Mouse (Mus musculus) liver, embryonic 16.5 days (tissue): ENCODE measurements around the gene Rspo1. TPM values are rescaled to one million over a fixed set of nuclear protein-coding genes. Genes with fewer than 3 reads are reported as not detected.

Experiments
- ATAC-seq: fragments of 200-750 bp; cut with Nextera tagmentation; 2 replicates; pipeline ENCODE4 v1.8.0; 2017; ENCODE audit warnings: low read depth, mild to moderate bottlenecking, moderate number of reproducible peaks, moderate library complexity
- H3K27ac ChIP-seq: fragments of 300-500 bp; sonication (generic); 2 replicates; pipeline ENCODE4 v1.5.1; 2014; ENCODE audit warnings: mild to moderate bottlenecking, low read length
- H3K27me3 ChIP-seq: fragments of 300-500 bp; sonication (generic); 2 replicates; pipeline ENCODE4 v1.6.1; 2014; ENCODE audit warnings: low read depth, low read length, mixed read lengths; ENCODE audit not compliant: control insufficient read depth, insufficient read depth
- H3K36me3 ChIP-seq: fragments of 300-500 bp; sonication (generic); 2 replicates; pipeline ENCODE4 v1.6.1; 2014; ENCODE audit warnings: mild to moderate bottlenecking; ENCODE audit not compliant: control insufficient read depth, insufficient read depth
- H3K4me1 ChIP-seq: fragments of 300-500 bp; sonication (generic); 2 replicates; pipeline ENCODE4 v1.6.1; 2014; ENCODE audit warnings: low read depth, low read length, mixed read lengths; ENCODE audit not compliant: control insufficient read depth
- H3K4me2 ChIP-seq: fragments of 300-500 bp; sonication (generic); 2 replicates; pipeline ENCODE4 v1.6.1; 2014; ENCODE audit warnings: low read depth, low read length, mixed read lengths
- H3K4me3 ChIP-seq: fragments of 300-500 bp; sonication (generic); 2 replicates; pipeline ENCODE4 v1.5.1; 2014; ENCODE audit warnings: low read depth, mild to moderate bottlenecking, low read length
- H3K9ac ChIP-seq: fragments of 300-500 bp; sonication (generic); 2 replicates; pipeline ENCODE4 v1.6.1; 2014; ENCODE audit warnings: low read depth, low read length
- H3K9me3 ChIP-seq: fragments of 300-500 bp; sonication (generic); replicated peaks from 2 replicates; pipeline ENCODE4 v1.6.1; 2016; ENCODE audit warnings: low read length; ENCODE audit not compliant: control insufficient read depth
- WGBS: fragments of 180-500 bp; shearing (Covaris S2); extraction: QIAGEN DNeasy Blood & Tissue Kit; methylation state at CpG from one replicate; pipeline ENCODE4 v1.1.7; 2014; ENCODE audit not compliant: insufficient replicate concordance; 5-methylcytosine and 5-hydroxymethylcytosine counted together
- polyA plus RNA-seq: library from polyadenylated mRNA; unstranded; fragments of >200 nt; fragmentation: Nextera tagmentation; extraction: Ambion mirVana; gene quantifications from 2 replicates; pipeline ENCODE4 v1.2.1, GENCODE M21; 2015

Gene Rspo1
- polyA plus RNA-seq, 1 experiment from 2014 or later: 0.64 TPM

GRCm38 (mm10) chr4:124951036-124951433 is 35.2 kb upstream of the Rspo1 start:
- no peaks in the 10 kb centered on the region for H3K36me3 ChIP-seq
- WGBS: 28% methylated on average over 10 of the region's 10 CpGs
- H3K9ac ChIP-seq: no peak overlapping the region
- H3K27ac ChIP-seq: no peak overlapping the region
- ATAC-seq: no peak
- no peaks in the 10 kb centered on the region for H3K27me3 ChIP-seq
- no peak overlapping the region for H3K4me3 ChIP-seq
- no peaks in the 10 kb centered on the region for H3K9me3 ChIP-seq
- H3K4me1 ChIP-seq: no peaks in the 10 kb centered on the region
- H3K4me2 ChIP-seq: no peak overlapping the region

- Histone ChIP-seq H3K36me3 (no peaks in the 10 kb centered on the region), H3K4me2 (no peak overlapping the region), H3K9me3 (no peaks in the 10 kb centered on the region), H3K27me3 (no peaks in the 10 kb centered on the region), H3K4me3 (no peak overlapping the region), H3K4me1 (no peaks in the 10 kb centered on the region), H3K27ac (no peak overlapping the region), H3K9ac (no peak overlapping the region)
- no peak for ATAC-seq
- 51% methylated on average over 4 of the region's 4 CpGs for WGBS
Measured at GRCm38 (mm10) chr4:124953546-124953945, 32.7 kb upstream of the Rspo1 start.

- Histone ChIP-seq H3K4me2 (no peak overlapping the region), H3K9me3 (no peaks in the 10 kb centered on the region), H3K27ac (no peak overlapping the region), H3K27me3 (no peaks in the 10 kb centered on the region), H3K36me3 (no peaks in the 10 kb centered on the region), H3K4me3 (no peak overlapping the region), H3K4me1 (no peaks in the 10 kb centered on the region), H3K9ac (no peak overlapping the region)
- no peak for ATAC-seq
- WGBS: 67% methylated on average over 2 of the region's 2 CpGs
Measured at GRCm38 (mm10) chr4:124957284-124957683, 28.9 kb upstream of the Rspo1 start.

- Histone ChIP-seq H3K9me3 (no peaks in the 10 kb centered on the region), H3K27ac (no peak overlapping the region), H3K4me1 (no peaks in the 10 kb centered on the region), H3K4me3 (no peak overlapping the region), H3K9ac (no peak overlapping the region), H3K4me2 (no peak overlapping the region), H3K36me3 (no peaks in the 10 kb centered on the region), H3K27me3 (no peaks in the 10 kb centered on the region)
- 47% methylated on average over 11 of the region's 11 CpGs for WGBS
- ATAC-seq: no peak
Measured at GRCm38 (mm10) chr4:124959062-124959461, 27.2 kb upstream of the Rspo1 start.

- Histone ChIP-seq H3K9me3 (no peaks in the 10 kb centered on the region), H3K27me3 (no peaks in the 10 kb centered on the region), H3K9ac (no peak overlapping the region), H3K4me2 (no peak overlapping the region), H3K36me3 (no peaks in the 10 kb centered on the region), H3K4me1 (no peaks in the 10 kb centered on the region), H3K4me3 (no peak overlapping the region), H3K27ac (no peak overlapping the region)
- 58% methylated on average over 11 of the region's 11 CpGs for WGBS
- ATAC-seq: no peak
Measured at GRCm38 (mm10) chr4:124960940-124961339, 25.3 kb upstream of the Rspo1 start.

- no peak overlapping the region for H3K4me2 ChIP-seq
- 60% methylated on average over 11 of the region's 11 CpGs for WGBS
- no peak overlapping the region for H3K9ac ChIP-seq
- H3K36me3 ChIP-seq: no peaks in the 10 kb centered on the region
- ATAC-seq: no peak
- no peaks in the 10 kb centered on the region for H3K9me3 ChIP-seq
- no peaks in the 10 kb centered on the region for H3K27me3 ChIP-seq
- no peak overlapping the region for H3K4me3 ChIP-seq
- no peaks in the 10 kb centered on the region for H3K4me1 ChIP-seq
- H3K27ac ChIP-seq: no peak overlapping the region
Measured at GRCm38 (mm10) chr4:124962576-124962975, 23.7 kb upstream of the Rspo1 start.

GRCm38 (mm10) chr4:124964912-124965599 is 21.2 kb upstream of the Rspo1 start:
- no peak overlapping the region for H3K9ac ChIP-seq
- 40% methylated on average over 8 of the region's 8 CpGs for WGBS
- no peaks in the 10 kb centered on the region for H3K9me3 ChIP-seq
- H3K27ac ChIP-seq: no peak overlapping the region
- no peak overlapping the region for H3K4me2 ChIP-seq
- no peaks in the 10 kb centered on the region for H3K4me1 ChIP-seq
- H3K36me3 ChIP-seq: no peaks in the 10 kb centered on the region
- no peak for ATAC-seq
- no peaks in the 10 kb centered on the region for H3K27me3 ChIP-seq
- H3K4me3 ChIP-seq: no peak overlapping the region

- H3K27me3 ChIP-seq: no peaks in the 10 kb centered on the region
- no peaks in the 10 kb centered on the region for H3K4me1 ChIP-seq
- H3K27ac ChIP-seq: no peak overlapping the region
- H3K9ac ChIP-seq: no peak overlapping the region
- no peak overlapping the region for H3K4me2 ChIP-seq
- H3K36me3 ChIP-seq: no peaks in the 10 kb centered on the region
- ATAC-seq: no peak
- H3K9me3 ChIP-seq: no peaks in the 10 kb centered on the region
- H3K4me3 ChIP-seq: no peak overlapping the region
- 48% methylated on average over 6 of the region's 6 CpGs for WGBS
Measured at GRCm38 (mm10) chr4:124968711-124969110, 17.5 kb upstream of the Rspo1 start.

- ATAC-seq: no peak
- 28% methylated on average over 7 of the region's 7 CpGs for WGBS
Measured at GRCm38 (mm10) chr4:124969219-124969848, 16.9 kb upstream of the Rspo1 start.

More at GRCm38 (mm10) chr4:124969219-124969848, 16.9 kb upstream of the Rspo1 start:
- Histone ChIP-seq H3K36me3 (no peaks in the 10 kb centered on the region), H3K4me1 (no peaks in the 10 kb centered on the region), H3K27ac (no peak overlapping the region), H3K4me2 (no peak overlapping the region), H3K9me3 (no peaks in the 10 kb centered on the region), H3K4me3 (no peak overlapping the region), H3K27me3 (no peaks in the 10 kb centered on the region), H3K9ac (no peak overlapping the region)
